Mouse (Mus musculus): Measurements from ENCODE around the gene Otop3. TPM values are rescaled to one million over a fixed set of nuclear protein-coding genes. Genes with fewer than 3 reads are reported as not detected.

The Otop3 gene
- polyA plus RNA-seq, 1 experiment = not detected

DNA sequence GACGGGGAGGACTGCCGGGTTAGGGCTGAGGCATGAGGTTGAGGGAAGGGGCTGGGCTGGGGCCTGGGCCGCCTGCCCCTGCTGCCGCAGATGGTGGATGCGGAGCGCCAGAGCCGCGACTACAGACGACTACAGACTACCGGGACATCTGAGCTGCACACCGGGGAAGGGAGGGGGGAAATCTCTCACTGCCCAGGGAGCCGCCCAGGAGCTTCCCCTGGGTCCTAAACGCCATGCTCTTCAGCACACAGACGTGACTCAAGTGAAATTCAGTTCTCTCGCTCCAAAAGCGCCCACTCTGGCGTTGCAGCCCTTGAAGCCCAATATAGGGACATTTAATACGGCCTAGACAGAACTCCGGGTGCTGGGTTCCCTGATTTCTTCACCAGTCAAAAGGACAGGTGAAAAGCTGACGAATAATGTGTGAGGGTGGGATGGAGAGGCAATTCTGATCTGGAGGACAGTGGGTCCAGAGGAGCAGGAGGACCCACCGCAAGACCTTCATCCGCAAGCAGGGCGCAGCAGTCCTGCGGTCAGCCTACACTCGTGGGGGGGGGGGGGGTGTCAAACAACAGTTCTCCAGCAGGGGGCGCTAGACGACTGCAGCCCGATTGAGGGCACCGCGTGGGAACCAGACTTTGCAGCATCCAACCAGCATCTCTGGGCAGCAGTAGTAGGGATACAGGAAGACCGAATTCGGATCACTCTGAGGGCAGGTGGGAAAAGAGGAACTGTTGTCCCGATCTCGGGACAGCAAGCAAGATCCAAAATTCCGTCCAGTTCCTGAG lies 12.4 kb upstream of the Otop3 start, which contains the start of gene Ush1g:
Gene Ush1g, minus strand, starts transcription at position 136 of the 788 bp plus-strand sequence.
- Histone ChIP-seq H3K27ac (ENCODE audit: insufficient read depth, low read length) (no peak within 1 kb of the TSS), H3K9me3 (replicated peaks; ENCODE audit: control insufficient read depth, insufficient read depth, low read length, poor library complexity, severe bottlenecking) (no peaks in the 10 kb centered on the region), H3K9ac (ENCODE audit: low read depth, poor library complexity, severe bottlenecking) (0 out of 2 replicates have a peak within 1 kb of the TSS, but pooled peaks have one; percentile 22), H3K4me3 (ENCODE audit: low read depth, low read length) (no peak within 1 kb of the TSS), H3K36me3 (ENCODE audit: control insufficient read depth, insufficient read depth, low read length, poor library complexity, severe bottlenecking) (no peaks in the 10 kb centered on the region), H3K4me1 (ENCODE audit: control insufficient read depth, insufficient read depth, low read length) (no peaks in the 10 kb centered on the region), H3K27me3 (ENCODE audit: control insufficient read depth, insufficient read depth, low read length, poor library complexity, severe bottlenecking) (no peaks in the 10 kb centered on the region)
- TF ChIP-seq EP300 (IDR thresholded peaks at IDR 0.05; ENCODE audit: insufficient read depth, low read depth, low read length) (no peak), CTCF (IDR thresholded peaks at IDR 0.05; ENCODE audit: low read depth, low read length) (peak; percentile 78)

DNA sequence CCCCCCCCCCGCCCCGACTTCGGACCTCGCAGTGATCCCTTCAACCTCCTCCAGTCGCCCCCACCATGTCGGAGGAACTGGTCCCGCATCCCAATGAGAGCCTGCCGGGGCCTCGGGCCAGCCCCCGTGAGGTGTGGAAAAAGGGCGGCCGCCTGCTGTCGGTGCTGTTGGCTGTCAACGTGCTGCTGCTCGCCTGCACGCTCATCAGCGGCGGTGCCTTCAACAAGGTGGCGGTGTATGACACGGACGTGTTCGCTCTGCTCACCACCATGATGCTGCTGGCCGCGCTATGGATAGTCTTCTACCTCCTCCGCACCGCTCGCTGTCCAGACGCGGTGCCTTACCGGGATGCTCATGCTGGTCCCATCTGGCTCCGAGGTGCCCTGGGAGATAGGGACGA lies 11.2 kb upstream of the Otop3 start:
- no peak for TF ChIP-seq POLR2A (IDR thresholded peaks at IDR 0.05; ENCODE audit: insufficient read depth, low read length)
- no peak for TF ChIP-seq EP300 (IDR thresholded peaks at IDR 0.05; ENCODE audit: insufficient read depth, low read depth, low read length)
- TF ChIP-seq CTCF (IDR thresholded peaks at IDR 0.05; ENCODE audit: low read depth, low read length) = no peak
- H3K4me3 ChIP-seq (ENCODE audit: low read depth, low read length) = peak overlapping the region; percentile 45
- H3K9ac ChIP-seq (ENCODE audit: low read depth, poor library complexity, severe bottlenecking) = no peak overlapping the region
- H3K27ac ChIP-seq (ENCODE audit: insufficient read depth, low read length) = no peak overlapping the region
- H3K36me3 ChIP-seq (ENCODE audit: control insufficient read depth, insufficient read depth, low read length, poor library complexity, severe bottlenecking) = no peaks in the 10 kb centered on the region
- no peaks in the 10 kb centered on the region for H3K4me1 ChIP-seq (ENCODE audit: control insufficient read depth, insufficient read depth, low read length)
- H3K27me3 ChIP-seq (ENCODE audit: control insufficient read depth, insufficient read depth, low read length, poor library complexity, severe bottlenecking) = no peaks in the 10 kb centered on the region
- no peaks in the 10 kb centered on the region for H3K9me3 ChIP-seq (replicated peaks; ENCODE audit: control insufficient read depth, insufficient read depth, low read length, poor library complexity, severe bottlenecking)

- no peaks in the 10 kb centered on the region for H3K36me3 ChIP-seq (ENCODE audit: control insufficient read depth, insufficient read depth, low read length, poor library complexity, severe bottlenecking)
- no peak overlapping the region for H3K4me3 ChIP-seq (ENCODE audit: low read depth, low read length)
- no peak overlapping the region for H3K9ac ChIP-seq (ENCODE audit: low read depth, poor library complexity, severe bottlenecking)
- H3K27ac ChIP-seq (ENCODE audit: insufficient read depth, low read length) = no peak overlapping the region
- TF ChIP-seq POLR2A (IDR thresholded peaks at IDR 0.05; ENCODE audit: insufficient read depth, low read length) = no peak
- no peak for TF ChIP-seq EP300 (IDR thresholded peaks at IDR 0.05; ENCODE audit: insufficient read depth, low read depth, low read length)
- no peak for TF ChIP-seq CTCF (IDR thresholded peaks at IDR 0.05; ENCODE audit: low read depth, low read length)
- no peaks in the 10 kb centered on the region for H3K27me3 ChIP-seq (ENCODE audit: control insufficient read depth, insufficient read depth, low read length, poor library complexity, severe bottlenecking)
- no peaks in the 10 kb centered on the region for H3K4me1 ChIP-seq (ENCODE audit: control insufficient read depth, insufficient read depth, low read length)
- no peaks in the 10 kb centered on the region for H3K9me3 ChIP-seq (replicated peaks; ENCODE audit: control insufficient read depth, insufficient read depth, low read length, poor library complexity, severe bottlenecking)
These were observed 7.8 kb upstream of the Otop3 start for GRCm38 (mm10) chr11:115326730-115327129.

DNA sequence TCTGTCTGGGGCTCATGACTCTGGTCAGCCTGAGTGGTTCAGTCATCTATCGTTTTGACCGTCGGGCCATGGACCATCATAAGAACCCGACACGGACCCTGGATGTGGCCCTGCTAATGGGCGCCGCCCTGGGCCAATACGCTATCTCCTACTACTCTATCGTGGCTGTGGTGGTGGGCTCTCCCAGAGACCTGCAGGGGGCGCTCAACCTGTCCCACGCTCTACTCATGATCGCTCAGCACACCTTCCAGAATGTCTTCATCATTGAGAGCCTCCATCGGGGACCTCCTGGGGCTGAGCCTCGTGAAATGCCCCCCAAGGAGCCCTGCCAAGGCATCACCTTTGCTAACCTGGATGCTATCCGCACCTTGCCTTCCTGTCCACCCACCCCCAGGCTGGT lies 5.2 kb upstream of the Otop3 start:
- no peaks in the 10 kb centered on the region for H3K36me3 ChIP-seq (ENCODE audit: control insufficient read depth, insufficient read depth, low read length, poor library complexity, severe bottlenecking)
- H3K27ac ChIP-seq (ENCODE audit: insufficient read depth, low read length) = no peak overlapping the region
- H3K9ac ChIP-seq (ENCODE audit: low read depth, poor library complexity, severe bottlenecking) = no peak overlapping the region
- H3K9me3 ChIP-seq (replicated peaks; ENCODE audit: control insufficient read depth, insufficient read depth, low read length, poor library complexity, severe bottlenecking) = no peaks in the 10 kb centered on the region
- TF ChIP-seq EP300 (IDR thresholded peaks at IDR 0.05; ENCODE audit: insufficient read depth, low read depth, low read length) = no peak
- TF ChIP-seq CTCF (IDR thresholded peaks at IDR 0.05; ENCODE audit: low read depth, low read length) = peak; percentile 65
- no peak overlapping the region for H3K4me3 ChIP-seq (ENCODE audit: low read depth, low read length)
- H3K4me1 ChIP-seq (ENCODE audit: control insufficient read depth, insufficient read depth, low read length) = no peaks in the 10 kb centered on the region
- no peaks in the 10 kb centered on the region for H3K27me3 ChIP-seq (ENCODE audit: control insufficient read depth, insufficient read depth, low read length, poor library complexity, severe bottlenecking)

GRCm38 (mm10) chr11:115335223-115335622 lies 692 bp downstream of the Otop3 start:
- H3K4me1 ChIP-seq (ENCODE audit: control insufficient read depth, insufficient read depth, low read length) = no peaks in the 10 kb centered on the region
- 0 out of 2 replicates have a peak, but pooled peaks cover 3% of the 10 kb centered on the region for H3K27me3 ChIP-seq (ENCODE audit: control insufficient read depth, insufficient read depth, low read length, poor library complexity, severe bottlenecking)
- no peaks in the 10 kb centered on the region for H3K9me3 ChIP-seq (replicated peaks; ENCODE audit: control insufficient read depth, insufficient read depth, low read length, poor library complexity, severe bottlenecking)
- H3K9ac ChIP-seq (ENCODE audit: low read depth, poor library complexity, severe bottlenecking) = no peak overlapping the region
- H3K27ac ChIP-seq (ENCODE audit: insufficient read depth, low read length) = no peak overlapping the region
- TF ChIP-seq EP300 (IDR thresholded peaks at IDR 0.05; ENCODE audit: insufficient read depth, low read depth, low read length) (no peak), CTCF (IDR thresholded peaks at IDR 0.05; ENCODE audit: low read depth, low read length) (no peak), POLR2A (IDR thresholded peaks at IDR 0.05; ENCODE audit: insufficient read depth, low read length) (no peak)
- H3K4me3 ChIP-seq (ENCODE audit: low read depth, low read length) = no peak overlapping the region
- no peaks in the 10 kb centered on the region for H3K36me3 ChIP-seq (ENCODE audit: control insufficient read depth, insufficient read depth, low read length, poor library complexity, severe bottlenecking)

DNA sequence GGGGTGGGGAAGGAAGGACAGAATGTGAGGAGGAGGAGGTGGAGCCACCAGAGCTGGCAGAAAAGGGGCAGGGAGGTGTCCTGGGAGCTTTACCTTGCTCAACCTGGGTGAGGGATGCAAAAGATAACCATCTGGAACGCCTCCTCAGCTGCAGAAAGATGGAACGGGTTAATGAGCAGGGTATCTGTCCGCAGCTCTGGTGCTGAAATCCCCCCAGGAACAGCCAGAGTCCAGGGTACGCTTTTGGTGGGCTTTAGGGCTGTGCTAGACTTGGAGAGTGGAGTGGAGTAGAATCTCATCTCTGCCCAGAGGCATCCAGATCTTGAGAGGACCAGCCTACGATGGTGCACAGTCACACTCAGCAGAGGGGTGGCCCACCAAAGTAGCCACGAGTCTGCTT lies 1.6 kb downstream of the Otop3 start:
- no peaks in the 10 kb centered on the region for H3K9me3 ChIP-seq (replicated peaks; ENCODE audit: control insufficient read depth, insufficient read depth, low read length, poor library complexity, severe bottlenecking)
- no peak for TF ChIP-seq POLR2A (IDR thresholded peaks at IDR 0.05; ENCODE audit: insufficient read depth, low read length)
- no peak for TF ChIP-seq CTCF (IDR thresholded peaks at IDR 0.05; ENCODE audit: low read depth, low read length)
- no peak for TF ChIP-seq EP300 (IDR thresholded peaks at IDR 0.05; ENCODE audit: insufficient read depth, low read depth, low read length)
- 0 out of 2 replicates have a peak, but pooled peaks cover 3% of the 10 kb centered on the region for H3K27me3 ChIP-seq (ENCODE audit: control insufficient read depth, insufficient read depth, low read length, poor library complexity, severe bottlenecking)
- H3K4me3 ChIP-seq (ENCODE audit: low read depth, low read length) = no peak overlapping the region
- H3K9ac ChIP-seq (ENCODE audit: low read depth, poor library complexity, severe bottlenecking) = no peak overlapping the region
- H3K36me3 ChIP-seq (ENCODE audit: control insufficient read depth, insufficient read depth, low read length, poor library complexity, severe bottlenecking) = no peaks in the 10 kb centered on the region
- H3K27ac ChIP-seq (ENCODE audit: insufficient read depth, low read length) = no peak overlapping the region
- H3K4me1 ChIP-seq (ENCODE audit: control insufficient read depth, insufficient read depth, low read length) = no peaks in the 10 kb centered on the region

All from ES-Bruce4 (cell line).